Mouse (Mus musculus): ENCODE results near the gene Katnal1.

Katnal1 gene

DNA sequence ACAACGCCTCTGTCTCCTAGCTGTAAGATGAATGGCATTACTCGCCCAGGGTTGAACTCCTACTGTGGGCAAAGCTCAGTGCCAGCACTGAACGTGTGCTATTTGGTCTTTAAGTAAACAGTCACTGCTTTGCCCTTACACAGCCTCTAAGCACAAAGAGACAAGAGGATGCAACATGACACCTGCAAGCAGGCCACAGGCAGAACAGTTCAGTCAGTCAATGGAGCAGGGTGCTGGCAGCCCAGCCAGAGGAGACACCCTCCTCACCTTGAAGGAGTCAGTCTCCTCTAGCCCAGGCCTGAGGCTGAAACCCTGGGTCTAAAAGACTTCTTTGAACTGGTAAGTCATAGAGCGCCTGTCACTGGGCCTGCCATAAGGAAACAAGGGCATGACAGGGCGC, 11.1 kb downstream of the Katnal1 start:
- no peak for TF ChIP-seq GATA4 (IDR thresholded peaks at IDR 0.05; ENCODE audit: insufficient replicate concordance, low read length)

DNA sequence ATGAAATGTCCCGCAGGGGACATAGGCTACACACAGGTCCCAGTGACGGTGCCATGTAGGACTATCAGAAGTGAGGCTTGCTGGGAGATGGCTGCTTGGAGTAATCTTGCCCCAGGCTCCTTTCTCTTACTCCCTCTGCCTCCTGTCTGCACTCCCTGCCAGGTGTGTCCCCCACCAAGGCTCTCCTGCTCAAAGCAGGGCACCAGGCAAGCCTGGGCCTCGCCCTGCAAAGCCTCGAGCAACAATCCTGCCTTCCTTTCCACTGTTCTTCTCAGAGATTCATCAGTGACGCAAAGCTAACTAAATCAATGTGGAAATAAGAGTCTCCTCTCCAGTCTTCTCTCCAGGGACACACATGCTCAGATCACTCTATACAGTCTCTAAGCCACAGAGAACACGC, 12.3 kb downstream of the Katnal1 start:
- no peak for TF ChIP-seq GATA4 (IDR thresholded peaks at IDR 0.05; ENCODE audit: insufficient replicate concordance, low read length)

DNA sequence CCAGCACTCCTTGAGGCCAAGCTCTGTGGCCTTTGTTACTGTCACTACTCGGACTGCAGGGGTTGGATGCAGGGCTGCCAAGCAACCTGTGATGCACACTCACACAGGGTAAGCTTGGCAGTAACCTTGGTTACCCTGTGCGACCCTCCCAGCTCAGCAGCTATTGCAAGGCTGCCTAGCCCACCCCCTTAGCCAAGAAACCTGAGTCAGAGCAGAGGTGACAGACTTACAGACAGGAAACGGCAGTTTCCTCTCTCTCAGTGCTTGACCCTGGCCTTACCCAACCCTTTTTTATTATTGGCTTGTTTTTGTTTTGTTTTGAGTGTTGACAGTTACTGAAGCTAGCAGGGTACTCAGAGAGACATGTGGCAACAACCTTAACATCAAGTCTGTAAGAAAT, 16.9 kb downstream of the Katnal1 start:
- TF ChIP-seq GATA4 (IDR thresholded peaks at IDR 0.05; ENCODE audit: insufficient replicate concordance, low read length): no peak

DNA sequence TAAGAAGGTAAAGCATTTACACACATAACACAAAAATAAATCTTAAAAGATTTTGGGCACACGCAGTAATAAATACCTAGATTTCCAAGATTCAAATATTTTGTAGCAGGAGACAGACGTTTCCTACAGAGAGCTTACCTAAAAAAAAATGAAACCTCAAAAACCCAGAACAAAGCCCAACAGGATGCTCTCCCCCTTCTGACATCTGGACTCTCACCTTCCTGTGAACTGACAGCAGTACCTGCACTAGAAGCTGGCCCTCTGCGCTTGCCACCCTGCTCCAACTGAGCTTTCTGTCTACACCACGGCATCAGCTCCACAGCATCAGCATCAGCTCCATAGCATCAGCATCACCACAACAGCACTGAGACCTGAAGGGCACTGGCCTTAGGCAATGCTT, 19.1 kb downstream of the Katnal1 start:
- no peak for TF ChIP-seq GATA4 (IDR thresholded peaks at IDR 0.05; ENCODE audit: insufficient replicate concordance, low read length)

DNA sequence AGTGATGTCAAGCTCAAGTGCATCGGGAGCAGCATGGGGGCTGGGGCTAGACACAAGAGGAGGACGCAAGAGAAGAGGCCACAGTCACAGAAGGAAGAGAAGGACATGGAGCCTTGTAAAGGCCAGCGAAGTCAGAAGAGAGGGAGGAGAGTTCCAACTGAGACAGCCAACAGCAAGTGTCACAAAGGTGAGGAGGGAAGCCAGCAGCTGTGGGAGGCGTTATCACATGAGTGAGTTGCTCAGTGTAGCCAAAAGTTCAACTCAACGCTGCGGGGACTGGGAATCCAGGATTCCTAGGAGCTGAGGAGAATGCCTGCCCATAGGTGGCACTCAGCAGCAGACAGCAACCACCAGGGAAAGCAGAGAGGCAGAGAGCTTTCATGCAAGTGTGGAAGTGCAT, 19.7 kb downstream of the Katnal1 start:
- TF ChIP-seq GATA4 (IDR thresholded peaks at IDR 0.05; ENCODE audit: insufficient replicate concordance, low read length): no peak

DNA sequence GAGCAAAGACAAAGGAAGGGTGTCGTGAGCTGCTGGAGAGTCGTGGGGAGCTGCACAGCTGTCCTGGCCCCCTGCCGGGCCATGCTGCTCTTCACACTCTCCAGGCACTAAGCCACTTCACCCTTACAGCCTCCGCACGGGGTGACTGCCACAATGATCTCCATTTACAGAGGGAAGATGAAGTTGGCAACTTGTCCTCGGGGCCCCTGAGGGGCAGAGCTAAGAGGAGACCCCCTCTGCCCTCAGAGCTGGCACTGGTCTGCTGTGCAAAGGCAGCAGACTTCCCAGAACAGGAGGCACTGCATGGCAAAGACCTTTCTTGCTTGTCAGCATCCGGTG, 20.1 kb downstream of the Katnal1 start:
- TF ChIP-seq GATA4 (IDR thresholded peaks at IDR 0.05; ENCODE audit: insufficient replicate concordance, low read length): no peak

DNA sequence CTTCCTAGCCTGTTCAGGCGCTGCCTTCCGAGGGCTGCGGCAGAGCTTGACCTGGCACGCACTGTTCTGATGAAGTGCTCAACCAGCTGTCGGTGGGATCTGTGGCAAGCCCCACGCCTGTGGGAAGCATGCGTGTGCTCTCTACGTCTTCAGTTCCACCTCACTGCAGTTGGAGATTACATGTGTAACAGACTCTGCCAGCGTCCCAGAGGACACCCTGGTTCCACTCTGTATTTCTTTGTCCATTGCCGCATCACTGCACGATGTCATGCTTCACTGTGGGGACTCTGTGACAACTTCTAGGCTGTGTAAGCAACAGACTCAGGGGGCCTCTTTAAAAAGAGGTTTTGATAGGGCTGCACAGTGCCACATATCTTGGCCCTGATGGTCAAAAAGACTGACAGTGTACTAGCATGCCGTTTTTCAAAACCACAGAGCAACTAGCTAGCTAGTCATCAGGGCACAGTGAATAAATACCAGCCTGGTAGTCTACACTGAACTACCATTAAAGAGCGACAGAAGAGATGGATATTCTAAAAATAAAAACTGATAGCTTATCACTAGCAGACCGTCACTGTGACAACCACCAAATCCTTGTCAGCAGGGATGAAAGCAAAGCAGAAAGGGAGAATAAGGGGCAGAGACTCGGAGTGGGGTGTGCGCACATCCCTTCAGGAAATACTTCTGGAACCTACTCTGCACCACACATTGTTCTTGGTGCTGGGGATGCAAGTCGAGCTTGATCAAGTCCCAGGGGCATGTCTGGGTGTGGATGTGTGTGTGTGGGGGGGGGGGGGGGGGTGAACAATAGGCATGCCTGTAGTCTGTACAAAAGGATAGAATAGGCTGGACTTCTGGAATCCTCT, 20.7 kb downstream of the Katnal1 start:
- TF ChIP-seq GATA4 (IDR thresholded peaks at IDR 0.05; ENCODE audit: insufficient replicate concordance, low read length): no peak

DNA sequence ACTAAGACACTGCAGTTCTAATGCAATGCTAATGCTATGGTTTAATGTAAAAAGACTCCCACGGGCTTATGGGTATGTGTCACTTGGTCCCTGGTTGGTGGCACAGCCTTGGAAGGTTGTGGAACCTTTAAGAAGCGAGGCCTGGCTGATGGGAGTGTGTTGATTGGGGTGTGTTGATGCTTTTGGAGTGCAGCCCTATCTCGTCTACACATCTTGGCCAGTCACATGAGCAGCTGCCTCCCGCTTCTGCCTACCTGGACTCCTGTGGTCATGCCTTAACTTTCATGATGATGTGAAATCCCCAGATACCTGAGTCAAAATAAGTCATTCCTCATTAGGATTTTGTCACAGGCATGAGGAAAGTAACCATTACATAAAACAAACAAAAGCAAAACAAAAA, 22.8 kb downstream of the Katnal1 start:
- no peak for TF ChIP-seq GATA4 (IDR thresholded peaks at IDR 0.05; ENCODE audit: insufficient replicate concordance, low read length)

DNA sequence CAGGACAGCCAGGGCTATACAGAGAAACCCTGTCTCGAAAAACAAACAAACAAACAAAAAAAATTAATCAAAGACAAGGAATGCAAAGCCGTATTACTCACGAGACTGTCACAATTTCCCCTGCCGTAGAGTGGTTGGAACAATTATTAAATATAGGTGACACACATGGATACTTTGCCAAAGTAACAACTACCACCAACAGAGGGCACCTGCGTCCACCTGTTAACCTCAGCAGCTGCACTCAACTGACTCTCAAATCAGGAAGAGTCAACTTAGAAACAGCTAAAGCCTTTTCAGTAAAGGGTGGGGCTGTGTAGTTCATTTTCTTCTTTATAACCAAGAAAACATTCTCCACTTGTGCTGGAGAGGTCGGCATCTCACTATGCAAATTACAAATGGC, 24.3 kb downstream of the Katnal1 start:
- no peak for TF ChIP-seq GATA4 (IDR thresholded peaks at IDR 0.05; ENCODE audit: insufficient replicate concordance, low read length)

DNA sequence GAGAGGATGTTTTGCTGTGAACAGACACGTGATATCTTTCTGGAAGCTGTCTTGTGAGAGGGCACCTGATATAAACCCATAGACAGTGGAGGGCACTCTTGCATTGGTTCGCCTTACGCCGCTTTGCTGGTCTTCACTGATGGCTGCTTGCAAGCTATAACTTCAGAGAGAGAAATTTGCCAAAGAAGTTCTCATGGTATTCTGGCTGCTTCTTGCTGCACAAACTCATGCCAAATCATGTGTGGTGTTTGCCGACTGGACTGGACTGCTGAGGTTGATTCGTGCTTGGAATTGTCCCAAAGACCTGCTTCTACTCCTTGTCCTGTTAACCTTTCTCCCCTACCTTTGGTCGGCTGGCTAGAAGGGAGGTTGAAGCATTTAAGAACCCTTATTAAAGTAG, 29.8 kb downstream of the Katnal1 start:
- no peak for TF ChIP-seq GATA4 (IDR thresholded peaks at IDR 0.05; ENCODE audit: insufficient replicate concordance, low read length)

DNA sequence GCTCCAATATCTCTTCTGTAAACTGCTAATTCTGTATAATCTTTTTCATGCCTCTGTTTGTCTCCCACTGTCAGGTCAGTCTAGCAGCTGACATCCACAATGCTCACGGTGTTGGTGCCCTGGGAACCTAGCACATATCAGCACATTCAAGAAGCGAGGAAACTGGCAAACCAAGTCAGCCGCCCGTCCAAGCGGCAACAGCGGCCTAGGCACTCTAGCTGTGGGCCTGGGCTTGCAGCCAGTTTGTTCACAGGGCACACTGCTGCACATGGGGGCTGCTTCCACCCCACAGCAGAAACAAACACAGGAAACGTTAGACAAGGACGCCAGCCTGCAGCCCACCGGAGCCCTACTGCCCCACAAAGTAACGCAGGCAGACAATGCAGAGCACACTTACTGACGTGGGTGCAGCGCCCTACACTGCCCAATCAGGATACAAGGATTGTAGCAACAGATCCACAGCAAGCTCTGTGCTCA, 31.1 kb downstream of the Katnal1 start:
- TF ChIP-seq GATA4 (IDR thresholded peaks at IDR 0.05; ENCODE audit: insufficient replicate concordance, low read length): no peak

DNA sequence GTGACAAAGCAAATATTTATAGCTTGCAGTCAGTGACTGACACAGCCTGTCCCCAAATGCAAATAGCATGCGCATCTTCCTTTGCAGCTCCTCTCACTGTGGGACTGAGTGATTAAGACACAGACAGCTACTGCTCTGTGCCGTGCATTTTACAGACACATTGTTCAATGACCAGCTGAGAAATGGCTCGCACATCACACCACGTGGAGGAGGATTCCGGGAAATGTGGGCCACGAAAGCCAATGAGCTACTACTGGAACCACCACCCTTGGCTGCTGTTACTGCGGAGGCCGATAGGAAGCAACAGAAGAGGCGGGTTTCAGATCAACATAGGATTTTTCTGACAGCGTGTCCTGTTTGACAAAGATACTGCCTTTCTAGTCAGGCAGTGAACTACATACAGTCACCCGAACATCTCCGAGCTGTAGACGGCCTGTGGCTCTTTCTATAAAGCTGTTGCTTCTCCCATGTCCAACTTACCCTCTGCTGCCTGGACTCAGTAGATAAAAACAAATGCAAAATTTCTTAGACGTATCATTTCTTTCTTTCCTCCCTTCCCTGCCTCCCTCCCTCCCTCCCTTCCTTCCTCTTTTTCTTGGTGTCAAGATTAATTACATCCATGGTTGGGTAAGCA, 31.9 kb downstream of the Katnal1 start:
- TF ChIP-seq GATA4 (IDR thresholded peaks at IDR 0.05; ENCODE audit: insufficient replicate concordance, low read length): no peak

DNA sequence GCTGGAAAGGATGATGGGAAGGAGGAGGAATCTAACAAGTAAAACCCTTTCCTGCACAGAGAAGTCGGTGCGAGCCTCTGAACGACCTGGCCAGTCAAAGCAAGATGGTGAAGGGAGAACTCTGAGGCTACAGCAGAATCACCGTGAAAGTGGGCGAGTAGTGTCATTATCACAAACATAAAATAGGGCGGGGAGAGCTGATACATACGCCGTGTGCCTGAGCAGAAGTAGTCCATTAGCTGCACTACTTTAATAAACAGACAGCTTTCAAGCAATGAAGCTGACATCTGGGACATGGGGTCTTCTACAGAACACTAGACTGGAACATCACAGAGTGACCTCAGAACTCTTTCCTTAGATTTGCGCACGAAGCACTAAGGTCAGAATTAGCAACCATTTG, 32.6 kb downstream of the Katnal1 start:
- TF ChIP-seq GATA4 (IDR thresholded peaks at IDR 0.05; ENCODE audit: insufficient replicate concordance, low read length): no peak

DNA sequence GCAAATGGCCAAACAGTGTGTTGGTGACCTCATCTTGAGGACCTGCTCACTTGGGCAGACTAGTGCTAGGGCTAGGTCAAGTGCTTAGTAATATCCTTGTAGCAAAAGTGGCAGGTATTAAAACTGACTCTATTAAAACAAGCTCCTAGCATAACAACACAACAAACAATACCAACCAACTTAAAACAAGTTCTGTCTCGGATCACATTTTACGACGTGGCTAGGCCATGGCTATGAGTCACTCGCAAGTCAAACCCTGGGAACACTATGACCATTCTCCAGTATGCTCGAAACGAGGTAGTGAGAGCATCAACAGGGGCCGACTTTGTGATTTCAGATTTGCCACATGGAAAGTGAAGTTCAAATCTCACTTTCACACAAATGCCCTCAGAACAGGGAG, 33.3 kb downstream of the Katnal1 start:
- TF ChIP-seq GATA4 (IDR thresholded peaks at IDR 0.05; ENCODE audit: insufficient replicate concordance, low read length): no peak

DNA sequence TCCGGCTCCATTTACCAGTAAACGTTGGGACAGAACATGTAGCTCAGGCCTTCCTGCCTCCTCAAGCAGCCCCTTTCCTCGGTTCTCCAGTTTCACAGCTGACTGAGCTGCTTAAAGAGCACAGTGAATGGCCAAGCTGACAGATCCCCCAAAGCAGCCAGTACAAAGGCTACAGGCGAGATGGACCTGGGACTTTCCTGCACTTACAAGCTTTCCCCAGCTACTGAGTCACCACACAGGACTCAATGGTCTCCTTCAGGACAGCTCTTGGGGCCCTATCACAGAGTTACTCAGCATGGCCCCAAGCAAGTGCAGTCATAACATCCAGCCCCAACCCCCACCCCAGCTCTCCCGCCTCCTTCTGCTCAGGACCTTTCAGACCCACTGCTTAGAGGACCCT, 34.1 kb downstream of the Katnal1 start:
- TF ChIP-seq GATA4 (IDR thresholded peaks at IDR 0.05; ENCODE audit: insufficient replicate concordance, low read length): no peak

DNA sequence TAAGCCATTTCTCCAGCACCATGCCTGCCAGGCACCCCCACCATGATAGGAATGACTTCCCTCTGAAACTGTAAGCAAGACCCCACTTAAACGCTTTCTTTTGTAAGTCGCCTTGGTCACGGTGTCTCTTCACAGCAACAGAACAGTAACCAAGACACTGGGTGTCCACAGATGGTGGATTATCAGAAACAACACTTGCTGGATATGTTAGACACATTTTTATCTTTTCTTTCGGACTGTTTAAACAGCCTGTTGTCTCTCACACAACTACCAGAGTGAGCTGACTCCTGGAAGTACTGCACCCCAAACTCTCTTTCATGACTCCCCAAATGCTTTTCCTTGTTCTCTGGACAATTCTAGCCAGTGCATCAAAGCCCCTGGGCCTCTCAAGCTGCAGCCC, 38.9 kb downstream of the Katnal1 start:
- no peak for TF ChIP-seq GATA4 (IDR thresholded peaks at IDR 0.05; ENCODE audit: insufficient replicate concordance, low read length)

DNA sequence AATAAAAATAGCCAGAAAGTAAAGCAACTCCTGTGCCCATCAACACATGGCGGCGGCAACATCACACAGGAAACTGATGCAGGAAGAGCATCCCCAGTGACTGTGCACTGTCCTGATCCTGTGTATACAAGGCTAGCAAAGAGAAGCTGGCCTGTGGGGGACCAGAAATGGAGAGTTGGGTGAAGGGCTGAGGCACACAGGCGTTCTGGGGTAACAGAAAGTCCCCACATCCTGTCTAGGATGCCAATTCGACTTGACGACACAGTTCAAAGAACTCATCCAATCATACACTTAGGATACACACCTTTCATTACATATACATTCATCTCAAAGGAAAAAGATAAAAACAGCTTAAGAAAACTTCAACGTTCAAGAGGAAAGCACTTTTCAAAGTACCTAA, 41.1 kb downstream of the Katnal1 start:
- TF ChIP-seq GATA4 (IDR thresholded peaks at IDR 0.05; ENCODE audit: insufficient replicate concordance, low read length): no peak

Data from liver, adult (tissue).